Mouse (Mus musculus) small intestine, adult 2 months (tissue): ENCODE measurements at regions not wholly inside any gene's neighbourhood (a gene's known extent, or its start where the extent isn't known, plus 50 kb on each side); places are given as distances from the start of the nearest gene placed in this dataset.

Source experiments
- CTCF ChIP-seq: fragments of 200-500 bp; IDR thresholded peaks from 2 replicates; pipeline ENCODE4 v1.5.1; 2012; ENCODE audit warnings: low read depth, mild to moderate bottlenecking, control low read depth, inconsistent platforms, low read length, moderate library complexity, mixed read lengths; ENCODE audit not compliant: insufficient replicate concordance, insufficient read length; ENCODE audit errors: extremely low read depth
- POLR2A ChIP-seq: fragments of 200-500 bp; IDR thresholded peaks from 2 replicates; pipeline ENCODE4 v1.6.1; 2012; ENCODE audit warnings: low read depth, mild to moderate bottlenecking, control low read depth, inconsistent platforms, low read length, moderate library complexity

- no peak for TF ChIP-seq POLR2A
- TF ChIP-seq CTCF: no peak
These were observed 73.1 kb upstream of the Acsl1 start for GRCm38 (mm10) chr8:46397777-46398176.
